Mouse (Mus musculus) kidney, adult 2 months (tissue): Measurements from ENCODE around the gene Lpp. TPM values are rescaled to one million over a fixed set of nuclear protein-coding genes. Genes with fewer than 3 reads are reported as not detected.

Experiments
- DNase-seq: peaks from one replicate; pipeline ENCODE4 v3.0.0; 2021
- H3K27ac ChIP-seq: fragments of 200-500 bp; 2 replicates; pipeline ENCODE4 v1.5.1; 2012; ENCODE audit warnings: low read depth, low read length, control low read depth, inconsistent platforms; ENCODE audit not compliant: insufficient read depth
- H3K27me3 ChIP-seq: fragments of 200-500 bp; replicated peaks from 2 replicates; pipeline ENCODE4 v1.6.1; 2012; ENCODE audit warnings: mild to moderate bottlenecking, moderate library complexity, low read length, inconsistent platforms; ENCODE audit not compliant: control insufficient read depth, insufficient read depth
- H3K36me3 ChIP-seq: fragments of 200-500 bp; 2 replicates; pipeline ENCODE4 v1.6.1; 2012; ENCODE audit warnings: mild to moderate bottlenecking, moderate library complexity, low read length, inconsistent platforms; ENCODE audit not compliant: control insufficient read depth, insufficient read depth
- H3K4me1 ChIP-seq: fragments of 200-500 bp; 2 replicates; pipeline ENCODE4 v1.6.1; 2011; ENCODE audit warnings: low read length; ENCODE audit not compliant: control insufficient read depth, insufficient read depth
- H3K4me3 ChIP-seq: fragments of 200-500 bp; 2 replicates; pipeline ENCODE4 v1.5.1; 2011; ENCODE audit warnings: mild to moderate bottlenecking, low read depth, low read length, control low read depth; ENCODE audit not compliant: insufficient read depth
- CTCF ChIP-seq: fragments of 200-500 bp; conservative IDR thresholded peaks from 2 replicates; pipeline ENCODE4 v1.5.1; 2011; ENCODE audit warnings: low read depth, mild to moderate bottlenecking, control low read depth, low read length, moderate library complexity, mixed read lengths; ENCODE audit not compliant: insufficient read depth, insufficient read length
- POLR2A ChIP-seq: fragments of 200-500 bp; IDR thresholded peaks from one replicate; pipeline ENCODE4 v1.6.1; 2011; ENCODE audit warnings: low read depth, low read length, control low read depth
- WGBS: fragments of 180-500 bp; shearing (Covaris S2); methylation state at CpG from one replicate; pipeline ENCODE4 v1.1.7; 2018; 5-methylcytosine and 5-hydroxymethylcytosine counted together
- polyA plus RNA-seq: library from polyadenylated mRNA; depleted of rRNA; stranded (reverse); fragments of >200 nt; gene quantifications from 2 replicates; pipeline ENCODE4 v1.2.3, GENCODE M21; 2012

Lpp gene
- polyA plus RNA-seq, 1 experiment = 15.9 TPM

GRCm38 (mm10) chr16:24895160-24895559 lies 501.9 kb downstream of the Lpp start:
- no peaks in the 10 kb centered on the region for H3K36me3 ChIP-seq
- no peak overlapping the region for H3K27ac ChIP-seq
- no peaks in the 10 kb centered on the region for H3K27me3 ChIP-seq
- no peaks in the 10 kb centered on the region; the same call in 1 of the 2 replicates for H3K4me1 ChIP-seq
- DNase-seq = no peak
- no peak overlapping the region for H3K4me3 ChIP-seq
- WGBS = 77% methylated on average over 5 of the region's 5 CpGs
- TF ChIP-seq POLR2A (no peak), CTCF (no peak)

DNA sequence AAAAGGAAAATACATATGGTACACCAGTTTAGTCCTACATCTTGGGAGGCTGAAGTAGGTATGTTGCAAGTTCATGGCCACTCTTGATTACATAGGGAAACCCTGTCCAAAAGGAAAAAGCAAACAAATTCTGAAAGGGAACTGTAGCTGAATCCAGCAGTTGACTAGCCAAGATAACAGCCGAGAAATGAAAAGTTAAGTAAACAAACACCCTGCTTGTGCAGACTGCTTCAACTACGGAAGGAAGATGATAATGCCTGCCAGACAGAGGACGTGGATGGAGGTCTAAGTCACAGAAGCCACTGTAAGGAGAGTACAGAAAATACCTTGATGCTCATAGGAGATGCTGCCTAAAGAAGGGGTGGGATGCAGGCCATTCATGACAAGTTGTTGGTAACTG lies 504.3 kb downstream of the Lpp start:
- Histone ChIP-seq H3K4me3 (no peak overlapping the region), H3K4me1 (peaks cover 12% of the 10 kb centered on the region; the same call in 1 of the 2 replicates), H3K27ac (no peak overlapping the region), H3K27me3 (no peaks in the 10 kb centered on the region), H3K36me3 (no peaks in the 10 kb centered on the region)
- TF ChIP-seq POLR2A = no peak
- no peak for TF ChIP-seq CTCF
- DNase-seq = no peak
- 56% methylated on average over 3 of the region's 3 CpGs for WGBS

DNA sequence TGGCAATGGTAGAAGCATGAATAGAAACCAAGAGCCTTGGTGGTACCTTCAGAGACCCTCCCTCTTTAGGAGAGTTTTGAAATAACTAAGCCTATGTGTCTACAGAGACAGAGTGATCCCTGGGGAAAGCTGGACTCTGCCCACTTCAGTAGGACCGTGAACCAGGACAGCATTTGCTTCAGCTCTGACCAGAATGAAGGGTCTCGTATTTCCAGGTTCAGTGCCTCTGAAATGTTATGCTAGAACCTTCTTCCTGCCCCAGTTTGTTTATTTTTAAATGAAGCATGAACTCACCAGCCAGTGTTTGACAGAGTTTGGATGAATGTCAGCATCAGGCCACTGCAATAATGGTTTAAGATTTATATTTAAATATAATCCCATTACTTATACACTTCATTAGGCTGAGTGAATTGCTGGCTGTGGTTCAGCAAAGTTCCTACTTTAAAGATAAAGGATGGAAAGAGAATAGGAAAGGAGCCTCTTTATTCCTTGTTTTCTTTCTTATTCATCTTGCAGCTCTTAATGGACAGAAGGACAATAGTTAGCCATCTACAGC lies 507.0 kb downstream of the Lpp start:
- peak; percentile 30 for DNase-seq
- no peaks in the 10 kb centered on the region for H3K36me3 ChIP-seq
- WGBS = 29% methylated on average over 2 of the region's 2 CpGs
- TF ChIP-seq POLR2A (no peak), CTCF (no peak)
- H3K27ac ChIP-seq = no peak overlapping the region
- H3K27me3 ChIP-seq = no peaks in the 10 kb centered on the region
- no peak overlapping the region for H3K4me3 ChIP-seq
- H3K4me1 ChIP-seq = peaks cover 12% of the 10 kb centered on the region; the same call in 1 of the 2 replicates

DNA sequence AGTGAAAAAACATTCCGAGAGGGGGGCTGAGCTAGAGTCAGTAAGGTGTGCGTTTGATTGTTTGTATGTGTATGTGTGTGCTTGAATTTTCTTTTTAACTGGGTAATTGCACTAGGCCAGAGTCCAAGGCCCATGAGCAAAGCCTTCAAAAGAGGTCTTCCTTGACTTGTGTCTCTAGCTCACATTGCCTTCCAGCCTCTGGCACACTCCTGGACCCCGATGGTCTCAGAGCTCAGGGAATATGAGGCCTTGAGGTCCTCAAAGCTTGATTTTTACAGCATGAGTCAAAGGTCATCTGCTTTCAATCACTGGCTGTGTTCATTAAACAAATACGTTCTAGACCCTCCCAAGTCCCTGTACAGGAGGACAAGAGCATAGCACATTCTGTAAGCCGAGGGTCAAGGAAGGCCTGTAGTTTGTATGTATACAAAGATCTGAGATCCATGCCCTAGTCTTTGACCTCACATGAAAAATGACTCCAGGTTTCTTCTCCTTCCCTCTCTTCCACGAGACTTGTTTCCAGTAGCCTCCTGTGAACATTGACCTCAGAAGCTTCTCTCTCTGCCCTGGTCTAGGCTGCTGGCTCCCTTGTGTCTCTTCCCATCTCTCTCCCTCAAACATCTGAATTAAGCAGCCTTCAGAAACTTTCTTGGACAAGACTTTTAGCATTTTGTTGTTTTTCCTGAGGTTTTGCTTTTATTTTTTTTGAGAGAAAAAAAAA lies 508.0 kb downstream of the Lpp start:
- DNase-seq = peak; percentile 38
- H3K27ac ChIP-seq = peak overlapping the region; percentile 59; the same call in 1 of the 2 replicates

DNA sequence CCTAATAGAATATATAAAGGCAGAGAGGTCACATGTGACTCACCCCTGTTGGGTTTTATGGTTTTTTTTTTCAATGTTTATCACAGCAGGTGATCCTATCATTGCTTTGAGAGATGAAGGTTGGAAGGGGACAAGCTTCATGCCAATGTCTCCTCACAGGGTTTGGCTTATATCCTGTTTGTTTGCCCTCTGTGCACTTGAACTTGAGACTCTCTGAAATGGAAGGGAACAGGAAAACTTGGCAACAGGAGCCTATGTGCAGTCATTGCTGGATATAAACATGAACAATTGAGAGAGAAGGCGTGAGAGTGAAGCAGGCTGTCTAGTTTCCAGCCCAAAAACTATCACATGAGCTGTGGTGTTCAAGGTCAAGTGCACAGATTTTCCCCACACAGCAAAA lies 508.8 kb downstream of the Lpp start:
- 49% methylated on average over 1 of the region's 1 CpGs for WGBS
- no peak for TF ChIP-seq POLR2A
- TF ChIP-seq CTCF = no peak
- H3K4me3 ChIP-seq = no peak overlapping the region
- H3K36me3 ChIP-seq = no peaks in the 10 kb centered on the region
- H3K27ac ChIP-seq = no peak overlapping the region; the same call in 1 of the 2 replicates
- H3K4me1 ChIP-seq = peaks cover 12% of the 10 kb centered on the region; the same call in 1 of the 2 replicates
- DNase-seq = peak; percentile 29
- no peaks in the 10 kb centered on the region for H3K27me3 ChIP-seq

More for the DNA sequence above, 508.0 kb downstream of the Lpp start:
- Histone ChIP-seq H3K36me3 (no peaks in the 10 kb centered on the region), H3K27me3 (no peaks in the 10 kb centered on the region), H3K4me3 (no peak overlapping the region), H3K4me1 (peaks cover 12% of the 10 kb centered on the region; the same call in 1 of the 2 replicates)
- TF ChIP-seq CTCF (no peak), POLR2A (no peak)
- WGBS = 47% methylated on average over 6 of the region's 6 CpGs

GRCm38 (mm10) chr16:24908926-24909325 lies 515.6 kb downstream of the Lpp start:
- no peaks in the 10 kb centered on the region for H3K36me3 ChIP-seq
- no peak overlapping the region for H3K4me3 ChIP-seq
- 0 out of 2 replicates have a peak, but pooled peaks cover 3% of the 10 kb centered on the region for H3K4me1 ChIP-seq
- WGBS = 96% methylated on average over 1 of the region's 1 CpGs
- H3K27me3 ChIP-seq = no peaks in the 10 kb centered on the region
- no peak overlapping the region for H3K27ac ChIP-seq
- TF ChIP-seq POLR2A (no peak), CTCF (no peak)
- no peak for DNase-seq

DNA sequence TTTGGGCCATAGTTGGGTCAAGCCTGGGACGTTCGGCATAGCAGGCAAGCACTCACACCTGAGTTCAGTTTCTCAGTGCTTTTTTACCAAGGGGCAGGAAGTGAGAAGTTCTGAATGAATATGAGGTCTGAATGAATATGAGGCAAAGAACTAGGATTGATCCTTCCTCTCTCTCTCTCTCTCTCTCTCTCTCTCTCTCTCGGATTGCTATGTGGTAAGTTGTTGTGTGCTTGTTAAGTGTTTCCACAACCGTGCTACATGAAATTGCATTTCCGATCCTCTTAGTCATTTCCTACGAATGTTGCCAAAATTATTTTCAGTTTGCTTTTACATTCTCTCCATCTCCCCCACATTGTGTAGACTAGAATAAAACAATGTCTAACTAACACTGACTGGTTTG lies 517.0 kb downstream of the Lpp start:
- 68% methylated on average over 6 of the region's 6 CpGs for WGBS
- DNase-seq = no peak
- no peaks in the 10 kb centered on the region for H3K36me3 ChIP-seq
- H3K4me1 ChIP-seq = peaks cover 5% of the 10 kb centered on the region; the same call in 1 of the 2 replicates
- H3K4me3 ChIP-seq = no peak overlapping the region
- H3K27ac ChIP-seq = no peak overlapping the region
- TF ChIP-seq POLR2A (no peak), CTCF (no peak)
- H3K27me3 ChIP-seq = no peaks in the 10 kb centered on the region
